Mouse (Mus musculus): ENCODE data around the gene Rbm5. TPM values are rescaled to one million over a fixed set of nuclear protein-coding genes. Genes with fewer than 3 reads are reported as not detected.

The Rbm5 gene
- polyA plus RNA-seq, 1 experiment = 177 TPM

DNA sequence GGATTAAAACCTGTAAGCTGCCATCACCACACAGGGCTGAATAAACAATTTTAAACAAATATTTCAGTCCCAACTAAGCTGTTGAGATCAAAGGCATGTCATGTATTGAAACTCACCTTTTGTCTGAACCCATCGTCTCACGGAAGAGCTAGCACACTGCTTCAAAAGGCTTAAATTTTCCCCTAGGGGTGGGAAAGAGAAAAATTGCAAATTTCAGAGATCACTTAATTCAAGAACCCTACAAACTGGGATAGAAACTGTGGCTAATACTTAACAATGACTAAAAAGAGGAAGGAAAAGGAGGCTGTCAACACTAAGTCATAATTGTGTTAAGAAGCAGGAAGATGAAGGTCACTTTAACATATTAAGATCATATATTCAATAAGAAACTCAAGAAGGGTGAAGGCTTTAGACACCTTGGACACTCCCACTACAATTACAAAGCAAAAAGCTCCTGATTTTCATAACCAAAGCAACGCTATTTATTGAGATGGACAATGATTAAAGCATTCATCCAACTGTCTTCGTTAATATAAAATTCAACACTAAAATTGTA is 1.3 kb downstream of the Rbm5 start:
- Histone ChIP-seq H3K27ac (ENCODE audit: insufficient read depth, low read depth, low read length) (peak overlapping the region; percentile 79), H3K4me3 (ENCODE audit: insufficient read depth, low read length) (peak overlapping the region; percentile 95), H3K4me1 (ENCODE audit: control insufficient read depth, insufficient read depth, low read length) (peaks cover 6% of the 10 kb centered on the region)
- TF ChIP-seq POLR2A (IDR thresholded peaks at IDR 0.05; ENCODE audit: borderline replicate concordance, low read depth, low read length) (no peak), CTCF (IDR thresholded peaks at IDR 0.05; ENCODE audit: low read depth, low read length) (no peak)

DNA sequence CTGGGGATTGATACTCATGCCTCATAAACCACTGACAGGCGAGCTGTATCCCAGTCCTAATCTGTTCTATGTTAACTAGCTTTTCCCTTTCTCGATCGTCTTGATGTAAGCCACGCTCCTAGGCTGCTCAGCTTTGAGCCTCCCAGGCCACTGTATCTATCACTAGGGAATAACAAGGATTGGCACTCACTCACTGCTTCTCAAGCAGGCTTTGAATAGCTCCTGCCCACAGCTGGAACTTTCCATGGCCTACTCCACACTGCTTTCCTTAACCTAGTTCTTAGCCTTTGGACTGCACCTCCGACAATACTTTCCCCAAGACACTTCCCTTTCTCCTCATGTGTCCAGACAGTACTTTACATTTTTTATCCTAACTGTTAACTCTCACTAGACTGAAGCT is 1.9 kb downstream of the Rbm5 start:
- peaks cover 6% of the 10 kb centered on the region for H3K4me1 ChIP-seq (ENCODE audit: control insufficient read depth, insufficient read depth, low read length)
- TF ChIP-seq POLR2A (IDR thresholded peaks at IDR 0.05; ENCODE audit: borderline replicate concordance, low read depth, low read length) (no peak), CTCF (IDR thresholded peaks at IDR 0.05; ENCODE audit: low read depth, low read length) (no peak)
- peak overlapping the region; percentile 11; the same call in 1 of the 2 replicates for H3K4me3 ChIP-seq (ENCODE audit: insufficient read depth, low read length)
- H3K27ac ChIP-seq (ENCODE audit: insufficient read depth, low read depth, low read length) = no peak overlapping the region

DNA sequence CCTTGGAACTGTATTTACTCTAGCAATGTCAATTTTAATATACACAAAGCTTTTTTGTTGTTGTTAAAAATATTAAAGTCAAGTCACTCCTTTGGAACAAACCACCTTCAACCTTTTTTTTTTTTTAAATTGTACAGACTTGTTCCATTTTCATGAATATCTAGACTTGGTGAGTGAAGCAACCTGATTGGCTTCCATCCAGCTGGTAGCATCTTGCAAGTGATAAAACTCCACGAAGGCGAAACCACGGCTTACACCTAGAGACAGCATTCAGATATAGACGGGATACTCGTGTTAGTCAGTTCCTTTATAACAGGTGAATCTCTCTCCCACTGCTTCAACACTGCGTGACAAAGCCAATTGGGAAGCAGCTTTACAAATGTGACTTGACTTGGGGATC is 11.2 kb downstream of the Rbm5 start:
- Histone ChIP-seq H3K4me1 (ENCODE audit: control insufficient read depth, insufficient read depth, low read length) (no peaks in the 10 kb centered on the region), H3K27ac (ENCODE audit: insufficient read depth, low read depth, low read length) (no peak overlapping the region), H3K4me3 (ENCODE audit: insufficient read depth, low read length) (no peak overlapping the region)
- TF ChIP-seq POLR2A (IDR thresholded peaks at IDR 0.05; ENCODE audit: borderline replicate concordance, low read depth, low read length) (no peak), CTCF (IDR thresholded peaks at IDR 0.05; ENCODE audit: low read depth, low read length) (no peak)

DNA sequence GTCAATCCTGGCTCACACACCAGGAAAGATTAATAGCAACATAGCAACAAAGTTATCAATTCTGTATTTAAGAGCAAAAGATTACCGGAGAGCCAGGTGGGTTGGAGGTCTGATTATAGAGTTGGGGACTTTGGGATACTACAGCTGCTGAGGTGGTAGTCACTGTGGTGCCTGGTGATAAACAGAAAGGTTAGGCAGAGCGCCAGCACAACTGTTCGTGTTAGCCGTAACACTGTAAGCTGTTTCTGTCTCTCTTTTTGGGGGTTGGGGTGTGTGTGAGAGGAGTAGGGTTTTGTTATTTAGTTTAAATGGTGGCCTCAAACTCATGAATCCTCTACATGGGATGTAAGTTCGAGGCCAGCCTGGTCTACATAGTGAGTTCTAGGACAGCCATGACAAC is 20.4 kb downstream of the Rbm5 start:
- Histone ChIP-seq H3K4me1 (ENCODE audit: control insufficient read depth, insufficient read depth, low read length) (peaks cover 19% of the 10 kb centered on the region), H3K4me3 (ENCODE audit: insufficient read depth, low read length) (no peak overlapping the region), H3K27ac (ENCODE audit: insufficient read depth, low read depth, low read length) (no peak overlapping the region)
- TF ChIP-seq CTCF (IDR thresholded peaks at IDR 0.05; ENCODE audit: low read depth, low read length) = no peak

DNA sequence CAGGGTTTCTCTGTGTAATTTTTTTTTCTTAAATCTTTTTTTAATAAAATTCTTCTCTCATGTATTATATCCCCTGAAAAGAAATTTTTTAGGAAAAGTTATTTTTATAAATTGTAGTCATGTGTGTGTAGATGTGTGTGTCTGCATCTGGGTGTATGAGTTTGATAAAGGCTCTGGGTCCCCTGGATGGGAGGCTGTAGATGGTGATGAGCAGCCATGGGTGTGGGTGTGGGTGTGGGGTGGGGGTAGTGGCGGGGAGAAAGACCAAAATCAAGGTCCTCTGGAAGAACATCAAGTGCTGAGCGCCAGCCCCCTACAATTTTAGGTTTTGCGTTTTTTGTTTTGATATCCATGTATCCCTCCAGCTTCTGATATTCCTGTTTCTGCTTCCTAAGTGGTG is 22.7 kb downstream of the Rbm5 start:
- TF ChIP-seq CTCF (IDR thresholded peaks at IDR 0.05; ENCODE audit: low read depth, low read length) (no peak), POLR2A (IDR thresholded peaks at IDR 0.05; ENCODE audit: borderline replicate concordance, low read depth, low read length) (no peak)
- no peak overlapping the region for H3K4me3 ChIP-seq (ENCODE audit: insufficient read depth, low read length)
- H3K27ac ChIP-seq (ENCODE audit: insufficient read depth, low read depth, low read length) = peak overlapping the region; percentile 55
- H3K4me1 ChIP-seq (ENCODE audit: control insufficient read depth, insufficient read depth, low read length) = peaks cover 38% of the 10 kb centered on the region

DNA sequence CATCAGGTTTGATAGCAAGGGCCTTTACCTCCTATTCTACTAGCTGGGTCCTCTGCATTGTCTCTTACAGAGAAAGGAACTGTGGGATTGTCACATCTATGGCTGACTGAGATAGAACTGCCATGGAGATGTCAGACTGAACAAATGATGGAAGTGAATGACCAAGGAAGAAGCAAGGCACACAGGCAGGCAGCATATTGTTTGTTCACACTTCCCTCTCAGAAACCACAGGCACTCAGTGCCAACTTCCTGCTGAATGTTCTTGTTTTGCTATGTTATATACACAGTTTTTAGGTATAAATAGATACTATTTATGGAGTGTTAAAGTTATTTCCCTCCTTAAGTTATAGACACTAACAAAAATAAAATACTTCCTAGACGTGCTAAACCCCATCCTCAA is 23.5 kb downstream of the Rbm5 start:
- no peak overlapping the region for H3K4me3 ChIP-seq (ENCODE audit: insufficient read depth, low read length)
- peak overlapping the region; percentile 78 for H3K27ac ChIP-seq (ENCODE audit: insufficient read depth, low read depth, low read length)
- no peak for TF ChIP-seq POLR2A (IDR thresholded peaks at IDR 0.05; ENCODE audit: borderline replicate concordance, low read depth, low read length)
- TF ChIP-seq CTCF (IDR thresholded peaks at IDR 0.05; ENCODE audit: low read depth, low read length) = no peak
- peaks cover 38% of the 10 kb centered on the region for H3K4me1 ChIP-seq (ENCODE audit: control insufficient read depth, insufficient read depth, low read length)

DNA sequence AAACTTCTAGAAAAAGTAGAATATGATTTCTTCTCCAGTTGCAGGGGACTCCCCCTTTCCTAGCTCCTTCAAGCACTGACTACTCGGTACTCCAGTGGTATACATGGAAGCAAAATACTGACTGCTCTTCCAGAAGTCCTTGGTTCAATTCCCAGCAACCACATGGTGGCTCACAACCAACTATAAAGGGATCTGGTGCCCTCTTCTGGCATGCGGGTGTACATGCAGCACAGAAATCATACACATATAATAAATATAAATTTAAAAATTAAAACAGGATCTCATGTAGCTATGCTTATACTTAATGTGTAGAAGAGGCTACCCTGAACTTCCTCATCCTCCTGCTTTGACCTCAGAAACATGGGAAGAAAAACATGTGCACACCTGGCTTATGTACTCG is 24.1 kb downstream of the Rbm5 start:
- H3K27ac ChIP-seq (ENCODE audit: insufficient read depth, low read depth, low read length) = peak overlapping the region; percentile 78
- peaks cover 38% of the 10 kb centered on the region for H3K4me1 ChIP-seq (ENCODE audit: control insufficient read depth, insufficient read depth, low read length)
- H3K4me3 ChIP-seq (ENCODE audit: insufficient read depth, low read length) = no peak overlapping the region
- TF ChIP-seq CTCF (IDR thresholded peaks at IDR 0.05; ENCODE audit: low read depth, low read length) (no peak), POLR2A (IDR thresholded peaks at IDR 0.05; ENCODE audit: borderline replicate concordance, low read depth, low read length) (no peak)

DNA sequence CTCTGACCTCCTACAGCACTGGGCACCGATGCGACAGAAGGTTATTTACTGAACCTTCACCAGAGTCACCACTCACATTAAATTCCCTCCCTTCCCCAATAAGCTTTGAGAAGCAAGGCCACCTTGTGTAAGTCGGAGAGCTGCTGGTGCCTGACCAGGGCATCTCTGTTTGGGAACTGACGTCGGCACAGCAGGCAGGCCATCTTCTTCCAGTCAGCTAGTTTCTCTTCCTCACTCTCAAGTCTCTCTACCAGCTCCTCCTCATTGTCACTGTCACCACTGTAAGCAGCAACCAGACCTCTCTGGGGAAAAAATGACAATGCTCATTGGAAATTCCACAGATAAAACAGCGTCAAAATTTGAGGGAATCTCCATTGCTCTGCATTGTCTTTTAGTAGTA is 26.7 kb downstream of the Rbm5 start:
- H3K4me3 ChIP-seq (ENCODE audit: insufficient read depth, low read length) = no peak overlapping the region
- H3K4me1 ChIP-seq (ENCODE audit: control insufficient read depth, insufficient read depth, low read length) = peaks cover 36% of the 10 kb centered on the region
- TF ChIP-seq CTCF (IDR thresholded peaks at IDR 0.05; ENCODE audit: low read depth, low read length) (no peak), POLR2A (IDR thresholded peaks at IDR 0.05; ENCODE audit: borderline replicate concordance, low read depth, low read length) (no peak)
- H3K27ac ChIP-seq (ENCODE audit: insufficient read depth, low read depth, low read length) = peak overlapping the region; percentile 64

DNA sequence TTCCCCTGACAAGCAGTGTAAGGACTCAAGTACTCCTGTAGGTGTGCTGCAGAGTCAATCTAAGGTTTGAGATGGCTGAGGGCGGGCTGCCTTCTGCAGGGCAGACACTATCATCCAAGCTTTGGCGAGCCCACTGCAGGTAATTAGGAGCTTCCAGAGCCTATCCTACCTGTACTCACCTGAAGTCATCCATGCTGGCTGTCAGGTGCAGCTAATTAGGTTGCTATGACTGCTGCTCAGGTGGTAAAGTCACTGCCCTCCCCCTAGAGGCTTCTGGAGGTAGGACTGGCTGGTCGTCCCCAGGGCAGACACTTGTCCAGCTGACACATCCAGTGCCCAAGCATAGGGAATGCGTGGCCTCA is 32.0 kb downstream of the Rbm5 start:
- H3K27ac ChIP-seq (ENCODE audit: insufficient read depth, low read depth, low read length) = no peak overlapping the region
- H3K4me3 ChIP-seq (ENCODE audit: insufficient read depth, low read length) = no peak overlapping the region
- TF ChIP-seq CTCF (IDR thresholded peaks at IDR 0.05; ENCODE audit: low read depth, low read length) = 0 out of 2 replicates have a peak, but pooled peaks have one; percentile 35
- no peak for TF ChIP-seq POLR2A (IDR thresholded peaks at IDR 0.05; ENCODE audit: borderline replicate concordance, low read depth, low read length)
- peaks cover 6% of the 10 kb centered on the region for H3K4me1 ChIP-seq (ENCODE audit: control insufficient read depth, insufficient read depth, low read length)

DNA sequence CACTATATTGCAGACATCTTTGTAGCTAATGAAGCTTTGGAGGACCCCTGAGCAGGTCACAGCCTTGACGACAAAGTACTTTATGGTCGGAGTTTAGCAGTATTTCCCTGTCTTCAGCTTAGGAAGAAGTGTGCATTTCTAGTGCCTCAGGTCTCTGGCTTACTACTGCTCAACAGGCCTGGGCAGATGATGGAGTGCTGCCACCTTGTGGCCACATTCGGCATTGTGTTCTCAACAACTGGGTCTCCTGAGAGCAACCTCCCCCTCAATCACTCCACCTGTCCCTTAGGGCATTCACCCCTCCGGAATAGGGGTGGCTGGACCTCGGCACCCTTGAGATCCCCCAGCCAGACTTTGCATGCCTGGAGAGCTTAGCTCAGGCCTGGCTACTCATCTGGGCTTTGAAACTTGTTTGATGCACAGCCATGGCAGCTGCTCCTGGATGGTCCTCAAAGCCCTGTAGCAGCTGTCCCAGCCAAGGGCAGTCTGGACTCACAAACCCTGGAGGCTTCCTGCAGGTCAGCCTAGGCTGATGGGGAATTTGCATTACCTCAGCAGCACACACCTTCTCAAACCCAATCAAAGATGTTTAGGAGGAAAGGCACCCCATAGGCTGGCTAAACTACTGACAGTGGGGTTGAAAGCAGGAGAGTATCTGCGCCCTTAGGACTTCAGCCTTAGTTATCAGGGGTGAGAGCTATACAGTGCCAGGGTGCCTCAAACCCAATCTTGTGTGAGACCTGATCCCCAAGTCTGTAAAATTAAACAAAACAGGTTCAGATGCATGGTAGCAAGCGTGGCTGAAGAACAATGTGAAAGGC is 32.6 kb downstream of the Rbm5 start:
- Histone ChIP-seq H3K4me3 (ENCODE audit: insufficient read depth, low read length) (no peak overlapping the region), H3K4me1 (ENCODE audit: control insufficient read depth, insufficient read depth, low read length) (peaks cover under 1% of the 10 kb centered on the region; the same call in 1 of the 2 replicates), H3K27ac (ENCODE audit: insufficient read depth, low read depth, low read length) (no peak overlapping the region)
- TF ChIP-seq CTCF (IDR thresholded peaks at IDR 0.05; ENCODE audit: low read depth, low read length) = peak; percentile 92
- TF ChIP-seq POLR2A (IDR thresholded peaks at IDR 0.05; ENCODE audit: borderline replicate concordance, low read depth, low read length) = no peak

All from bone marrow macrophage, adult 2 months (primary cell).